Mouse (Mus musculus) cerebellum, adult 8-10 months (tissue): ENCODE measurements around the gene Rdh11.

Experiments used
- DNase-seq: peaks from one replicate; pipeline ENCODE4 v3.0.0; 2022

The Rdh11 gene

DNA sequence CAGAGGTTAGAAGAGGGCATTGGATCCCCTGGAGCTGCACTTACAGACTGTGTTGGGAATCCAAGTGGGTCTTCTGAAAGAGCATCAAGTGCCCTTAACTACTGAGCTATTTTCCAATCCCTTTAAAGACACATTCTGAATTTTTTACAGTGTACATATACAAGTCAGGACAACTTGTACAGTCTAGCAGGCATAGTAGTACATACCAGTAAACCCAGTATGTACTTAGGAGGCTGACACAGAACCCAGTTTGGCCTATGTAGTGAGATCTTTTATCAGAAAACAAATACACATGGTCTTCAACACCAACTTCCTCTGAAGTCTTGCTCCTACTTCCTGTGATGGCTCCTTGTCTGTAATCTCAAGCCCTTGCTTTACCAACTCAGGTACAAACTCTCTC, 53.1 kb downstream of the Rdh11 start:
- DNase-seq: no peak

GRCm38 (mm10) chr12:79136949-79137348, 55.1 kb downstream of the Rdh11 start:
- no peak for DNase-seq

GRCm38 (mm10) chr12:79135105-79135504, 57.0 kb downstream of the Rdh11 start:
- DNase-seq: no peak

- no peak for DNase-seq
Observed at GRCm38 (mm10) chr12:79134676-79135075, 57.4 kb downstream of the Rdh11 start.

DNA sequence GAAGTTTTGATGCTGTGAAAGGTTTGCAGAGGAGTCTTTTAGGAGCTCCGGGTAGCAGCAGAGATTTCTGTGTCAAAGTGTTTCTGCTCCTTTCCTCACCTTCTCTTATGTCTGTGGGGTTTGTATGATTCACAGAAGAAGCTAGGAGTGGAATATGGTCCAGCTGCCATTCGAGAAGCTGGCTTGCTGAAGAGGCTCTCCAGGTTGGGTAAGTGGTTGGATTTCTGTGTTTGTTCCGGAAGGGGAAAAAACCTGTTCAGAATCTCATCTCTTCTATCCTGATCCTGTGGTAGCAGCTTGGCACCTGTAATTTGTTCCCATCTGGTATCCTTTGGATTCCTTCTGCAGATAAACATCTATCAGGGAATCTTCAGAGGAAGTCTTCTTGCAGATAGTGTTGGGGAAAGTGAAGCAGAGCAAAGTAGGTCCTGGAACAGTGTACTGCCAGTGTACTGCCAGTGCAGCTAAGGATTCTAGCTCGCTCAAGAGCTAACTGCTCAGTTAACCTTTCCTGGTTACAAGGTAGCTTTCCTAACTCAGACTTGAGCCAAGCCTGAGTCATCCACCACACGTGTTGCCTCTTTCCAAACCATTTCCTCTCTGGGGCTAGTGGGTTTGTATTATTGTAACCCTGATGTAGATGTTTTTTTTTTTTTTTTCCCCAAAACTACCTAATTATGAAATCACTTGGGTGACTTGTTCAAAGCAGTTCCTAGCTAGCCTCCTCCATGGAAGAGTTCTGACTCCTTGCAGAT, 60.2 kb downstream of the Rdh11 start:
- DNase-seq: no peak

GRCm38 (mm10) chr12:79131178-79131675, 60.9 kb downstream of the Rdh11 start:
- peak; percentile 4 for DNase-seq

- peak; percentile 71 for DNase-seq
Observed at GRCm38 (mm10) chr12:79130299-79131177, 61.6 kb downstream of the Rdh11 start, which contains the start of gene Arg2. Gene Arg2, plus strand, starts transcription at chr12:79130777.
